Mouse (Mus musculus) neural tube, embryonic 13.5 days (tissue): ENCODE data around the gene Wwox. TPM values are rescaled to one million over a fixed set of nuclear protein-coding genes. Genes with fewer than 3 reads are reported as not detected.

Experiments used
- ATAC-seq: fragments of 200-750 bp; cut with Nextera tagmentation; 2 replicates; pipeline ENCODE4 v1.8.0; 2017; ENCODE audit warnings: low read depth, mild to moderate bottlenecking, moderate TSS enrichment, moderate library complexity
- H3K27ac ChIP-seq: fragments of 300-500 bp; sonication (generic); replicated peaks from 2 replicates; pipeline ENCODE4 v1.5.1; 2015; ENCODE audit warnings: moderate library complexity, mild to moderate bottlenecking, inconsistent platforms
- H3K27me3 ChIP-seq: fragments of 300-500 bp; sonication (generic); 2 replicates; pipeline ENCODE4 v1.6.1; 2015; ENCODE audit warnings: mild to moderate bottlenecking, inconsistent platforms
- H3K36me3 ChIP-seq: fragments of 300-500 bp; sonication (generic); 2 replicates; pipeline ENCODE4 v1.6.1; 2015; ENCODE audit warnings: mild to moderate bottlenecking, inconsistent platforms
- H3K4me1 ChIP-seq: fragments of 300-500 bp; sonication (generic); replicated peaks from 2 replicates; pipeline ENCODE4 v1.6.1; 2015; ENCODE audit warnings: inconsistent platforms
- H3K4me2 ChIP-seq: fragments of 300-500 bp; sonication (generic); 2 replicates; pipeline ENCODE4 v1.6.1; 2015; ENCODE audit warnings: inconsistent platforms, mild to moderate bottlenecking, moderate library complexity
- H3K4me3 ChIP-seq: fragments of 300-500 bp; sonication (generic); 2 replicates; pipeline ENCODE4 v1.5.1; 2015; ENCODE audit warnings: mild to moderate bottlenecking, inconsistent platforms
- H3K9ac ChIP-seq: fragments of 300-500 bp; sonication (generic); 2 replicates; pipeline ENCODE4 v1.6.1; 2015; ENCODE audit warnings: moderate library complexity, mild to moderate bottlenecking, inconsistent platforms
- H3K9me3 ChIP-seq: fragments of 300-500 bp; sonication (generic); 2 replicates; pipeline ENCODE4 v1.6.1; 2016; ENCODE audit warnings: inconsistent platforms
- WGBS: fragments of 180-500 bp; shearing (Covaris S2); methylation state at CpG from one replicate; pipeline ENCODE4 v1.1.7; 2015; 5-methylcytosine and 5-hydroxymethylcytosine counted together
- polyA plus RNA-seq: library from polyadenylated mRNA; unstranded; fragments of >200 nt; fragmentation: Nextera tagmentation; extraction: Ambion mirVana; gene quantifications from 2 replicates; pipeline ENCODE4 v1.2.1, GENCODE M21; 2015

The Wwox gene
- polyA plus RNA-seq, 1 experiment from 2014 or later, result 12.8 TPM

GRCm38 (mm10) chr8:114722611-114723010, 283.2 kb downstream of the Wwox start:
- no peak overlapping the region for H3K9ac ChIP-seq
- 59% methylated on average over 5 of the region's 5 CpGs for whole genome bisulfite sequencing
- H3K4me2 ChIP-seq, result no peak overlapping the region

GRCm38 (mm10) chr8:114731260-114732140, 292.0 kb downstream of the Wwox start:
- peak overlapping the region; percentile 35 for H3K4me2 ChIP-seq
- H3K4me3 ChIP-seq, result no peak overlapping the region
- H3K4me1 ChIP-seq, result peaks cover 24% of the 10 kb centered on the region
- peak overlapping the region; percentile 41 for H3K9ac ChIP-seq
- H3K27me3 ChIP-seq, result no peaks in the 10 kb centered on the region
- peak; percentile 40; the same call in 1 of the 2 replicates for ATAC-seq
- 13% methylated on average over 17 of the region's 17 CpGs for WGBS
- peak overlapping the region; percentile 64 for H3K27ac ChIP-seq
- no peaks in the 10 kb centered on the region for H3K36me3 ChIP-seq
- H3K9me3 ChIP-seq, result no peaks in the 10 kb centered on the region

More at GRCm38 (mm10) chr8:114722611-114723010, 283.2 kb downstream of the Wwox start:
- Histone ChIP-seq H3K9me3 (no peaks in the 10 kb centered on the region), H3K4me3 (no peak overlapping the region), H3K36me3 (no peaks in the 10 kb centered on the region), H3K27ac (no peak overlapping the region), H3K27me3 (no peaks in the 10 kb centered on the region; the same call in 1 of the 2 replicates), H3K4me1 (peaks cover 12% of the 10 kb centered on the region)
- ATAC-seq, result no peak

DNA sequence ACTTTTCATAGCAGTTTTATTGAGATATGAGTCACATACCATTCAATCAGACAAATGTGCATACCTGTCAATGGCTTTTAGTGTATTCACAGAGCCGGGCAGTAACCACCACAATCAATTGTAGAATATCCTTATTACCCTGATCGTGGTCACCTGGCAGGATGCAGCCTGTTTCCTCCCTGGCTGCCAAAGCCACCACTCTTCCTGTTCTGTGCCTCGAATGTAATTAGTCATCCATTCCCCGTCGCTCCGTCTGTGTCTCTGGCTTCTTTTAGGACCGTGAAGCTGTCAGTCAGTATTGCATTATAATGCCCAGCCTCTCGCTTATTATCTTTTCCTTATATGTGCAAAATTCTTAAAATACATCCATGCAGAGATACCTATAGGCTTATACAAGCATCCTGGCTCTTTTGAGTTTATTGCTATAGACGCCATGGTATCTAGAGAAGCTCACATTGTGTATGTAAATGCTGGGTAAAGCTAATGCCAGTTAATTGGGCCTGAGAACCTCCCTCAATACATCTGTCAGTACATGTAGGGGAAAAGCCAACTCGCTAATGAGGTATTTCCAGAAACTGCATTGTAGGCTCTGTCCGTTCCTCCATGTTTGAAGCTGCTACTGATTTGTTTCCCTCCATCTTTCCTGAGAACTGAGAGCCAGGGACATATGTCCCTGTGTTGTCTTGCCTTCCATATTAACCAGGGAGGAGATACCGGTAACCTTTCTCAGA, 303.9 kb downstream of the Wwox start:
- no peaks in the 10 kb centered on the region for H3K36me3 ChIP-seq
- H3K9ac ChIP-seq, result no peak overlapping the region
- H3K9me3 ChIP-seq, result peaks cover 6% of the 10 kb centered on the region
- H3K4me3 ChIP-seq, result no peak overlapping the region
- H3K4me1 ChIP-seq, result peaks cover 25% of the 10 kb centered on the region; the same call in 1 of the 2 replicates
- no peak overlapping the region for H3K27ac ChIP-seq
- ATAC-seq, result no peak
- WGBS, result 72% methylated on average over 12 of the region's 12 CpGs
- no peak overlapping the region for H3K4me2 ChIP-seq
- no peaks in the 10 kb centered on the region for H3K27me3 ChIP-seq

DNA sequence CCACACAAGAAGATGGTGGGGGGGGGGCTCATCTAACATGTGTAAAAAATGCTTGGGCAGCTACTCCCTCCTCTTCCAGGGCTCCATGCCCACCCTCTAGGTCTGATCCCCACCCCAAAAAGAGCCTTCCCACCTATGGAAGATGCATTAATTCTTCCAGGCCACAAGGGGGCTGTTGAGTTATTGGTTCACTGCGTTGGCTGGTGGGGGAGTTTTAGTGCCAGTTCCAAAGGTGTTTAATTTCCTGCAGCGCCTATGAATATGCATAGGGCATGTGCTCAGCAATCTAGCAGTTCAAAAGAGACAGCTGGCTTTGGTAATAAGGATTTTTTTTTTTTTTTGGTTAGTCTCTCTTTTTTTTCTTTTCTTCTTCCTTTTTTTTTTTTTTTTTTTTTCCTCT, 306.9 kb downstream of the Wwox start:
- Histone ChIP-seq H3K27me3 (no peaks in the 10 kb centered on the region), H3K4me2 (no peak overlapping the region), H3K27ac (peak overlapping the region; percentile 42; the same call in 1 of the 2 replicates), H3K4me3 (no peak overlapping the region), H3K9ac (no peak overlapping the region), H3K9me3 (no peaks in the 10 kb centered on the region), H3K36me3 (no peaks in the 10 kb centered on the region), H3K4me1 (peaks cover 28% of the 10 kb centered on the region; the same call in 1 of the 2 replicates)
- 32% methylated on average over 2 of the region's 2 CpGs for WGBS
- ATAC-seq, result peak; percentile 69; the same call in 1 of the 2 replicates

DNA sequence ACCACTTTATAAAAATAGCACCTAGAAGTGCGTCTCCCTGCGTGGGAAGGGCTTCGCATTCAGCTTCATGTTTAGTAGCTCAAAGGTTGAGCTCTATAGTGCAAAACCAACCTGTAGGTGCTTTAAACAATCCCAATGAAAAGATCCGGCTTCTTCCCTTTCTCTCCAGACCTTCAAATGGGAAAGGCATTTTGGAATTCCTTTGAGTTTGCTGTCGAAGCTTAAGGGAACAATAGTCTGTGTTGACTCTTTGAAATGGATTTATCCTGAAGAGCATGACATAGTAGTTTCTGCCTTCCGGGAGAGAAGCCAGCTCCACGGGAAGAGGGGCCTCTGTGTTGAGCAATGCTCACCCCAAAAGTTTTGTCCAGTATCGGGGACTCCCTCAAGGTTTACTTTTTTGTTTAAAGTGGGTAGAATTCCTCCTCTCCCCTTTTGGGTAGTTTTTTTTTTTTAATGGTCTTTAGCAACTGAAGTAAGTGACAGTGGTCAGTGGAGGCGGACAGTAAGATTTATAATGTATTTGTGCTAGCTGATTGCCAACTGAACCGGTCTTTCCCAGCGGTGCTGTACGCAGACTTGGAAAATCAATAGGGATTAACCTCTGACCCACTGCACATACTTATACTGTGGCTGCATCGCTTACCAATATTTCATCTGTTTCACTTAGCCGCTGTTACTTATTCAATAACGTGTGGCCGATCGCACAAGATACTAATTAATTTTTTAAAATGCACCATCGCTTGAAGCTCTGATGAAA, 312.1 kb downstream of the Wwox start:
- H3K4me2 ChIP-seq, result no peak overlapping the region
- ATAC-seq, result no peak
- no peak overlapping the region for H3K9ac ChIP-seq
- H3K4me3 ChIP-seq, result no peak overlapping the region
- no peak overlapping the region for H3K27ac ChIP-seq
- no peaks in the 10 kb centered on the region for H3K36me3 ChIP-seq
- no peaks in the 10 kb centered on the region; the same call in 1 of the 2 replicates for H3K27me3 ChIP-seq
- H3K4me1 ChIP-seq, result peaks cover 33% of the 10 kb centered on the region; the same call in 1 of the 2 replicates
- WGBS, result 35% methylated on average over 18 of the region's 18 CpGs
- no peaks in the 10 kb centered on the region for H3K9me3 ChIP-seq

DNA sequence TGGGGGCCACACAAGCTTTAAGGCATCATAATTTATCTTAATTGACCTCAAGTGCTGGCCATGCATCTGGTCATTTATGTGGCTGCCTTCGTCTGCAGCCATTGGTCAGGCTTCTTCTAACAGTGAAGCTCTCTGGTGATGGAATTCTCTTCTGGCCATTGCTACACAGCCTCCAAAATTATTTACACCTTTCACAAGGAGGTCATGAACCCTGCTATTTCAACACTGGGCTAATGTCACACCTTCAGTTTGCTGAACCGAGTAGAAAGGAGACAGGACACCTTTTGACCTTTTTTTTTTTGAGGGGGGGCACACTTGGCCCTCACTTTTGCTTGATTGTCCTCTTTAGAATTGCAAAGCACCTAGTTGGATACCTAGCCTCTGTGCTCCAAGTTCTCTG, 320.2 kb downstream of the Wwox start:
- Histone ChIP-seq H3K9me3 (no peaks in the 10 kb centered on the region), H3K4me1 (0 out of 2 replicates have a peak, but pooled peaks cover 7% of the 10 kb centered on the region), H3K4me2 (no peak overlapping the region), H3K27ac (no peak overlapping the region), H3K4me3 (no peak overlapping the region), H3K27me3 (no peaks in the 10 kb centered on the region), H3K9ac (no peak overlapping the region), H3K36me3 (no peaks in the 10 kb centered on the region)
- 67% methylated on average over 2 of the region's 2 CpGs for WGBS
- no peak for ATAC-seq

DNA sequence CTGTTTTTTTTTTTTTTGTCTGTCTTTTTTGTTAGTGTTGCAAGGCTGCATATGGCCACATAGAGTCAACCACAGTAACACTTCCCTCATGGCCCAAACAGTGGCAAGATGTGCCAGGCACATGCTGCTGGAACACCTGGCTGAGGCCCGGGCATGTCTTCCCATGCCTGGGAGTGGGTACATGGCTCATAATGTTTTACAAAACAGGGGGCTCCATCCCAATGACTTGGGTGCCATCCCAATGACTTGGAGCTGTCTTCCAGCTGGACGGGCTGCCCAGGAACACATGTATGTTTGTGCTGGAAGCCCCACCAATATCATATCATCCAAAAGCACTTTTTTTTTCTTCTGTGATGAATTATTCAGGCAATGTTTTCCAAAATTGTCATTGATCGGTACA, 329.1 kb downstream of the Wwox start:
- no peak overlapping the region for H3K27ac ChIP-seq
- H3K9me3 ChIP-seq, result no peaks in the 10 kb centered on the region
- no peaks in the 10 kb centered on the region for H3K27me3 ChIP-seq
- H3K4me3 ChIP-seq, result no peak overlapping the region
- 92% methylated on average over 3 of the region's 3 CpGs for WGBS
- H3K4me1 ChIP-seq, result peaks cover 28% of the 10 kb centered on the region
- no peaks in the 10 kb centered on the region for H3K36me3 ChIP-seq
- no peak for ATAC-seq
- H3K4me2 ChIP-seq, result no peak overlapping the region
- no peak overlapping the region for H3K9ac ChIP-seq

GRCm38 (mm10) chr8:114770856-114771776, 331.7 kb downstream of the Wwox start:
- peaks cover 54% of the 10 kb centered on the region for H3K4me1 ChIP-seq
- H3K4me3 ChIP-seq, result 0 out of 2 replicates have a peak overlapping the region, but pooled peaks have one; percentile 15
- peak overlapping the region; percentile 49 for H3K4me2 ChIP-seq
- no peaks in the 10 kb centered on the region for H3K9me3 ChIP-seq
- 25% methylated on average over 31 of the region's 31 CpGs for WGBS
- no peaks in the 10 kb centered on the region for H3K27me3 ChIP-seq
- ATAC-seq, result no peak
- no peak overlapping the region for H3K27ac ChIP-seq
- no peaks in the 10 kb centered on the region for H3K36me3 ChIP-seq
- 0 out of 2 replicates have a peak overlapping the region, but pooled peaks have one; percentile 13 for H3K9ac ChIP-seq

DNA sequence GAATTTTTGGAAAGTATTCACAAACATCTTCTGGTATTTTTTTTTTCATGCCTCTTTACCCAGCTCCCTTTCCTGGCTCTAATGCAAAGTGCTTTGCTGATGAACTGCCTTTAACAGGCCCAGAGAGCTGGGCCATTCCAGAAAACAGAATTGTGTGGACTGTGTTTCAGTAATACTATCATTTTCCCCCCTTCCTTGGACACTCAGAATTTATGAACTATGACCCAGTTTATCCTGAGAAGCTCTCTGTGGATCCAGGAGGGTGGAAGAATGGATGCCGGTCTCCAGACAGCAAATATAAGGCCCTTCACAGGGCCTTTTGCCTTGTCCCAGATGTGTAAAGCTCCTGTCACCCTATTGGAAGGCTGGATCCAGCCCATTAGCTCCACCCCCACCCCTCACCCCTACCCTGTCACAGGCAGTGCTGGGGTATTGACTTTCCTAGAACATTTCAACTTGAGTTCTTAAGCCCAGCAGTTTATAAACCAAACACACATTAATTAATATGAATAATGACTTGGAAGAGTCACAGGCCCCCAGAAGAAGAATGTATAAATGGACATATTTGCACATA, 332.9 kb downstream of the Wwox start:
- Histone ChIP-seq H3K9me3 (no peaks in the 10 kb centered on the region), H3K9ac (no peak overlapping the region), H3K4me3 (no peak overlapping the region), H3K36me3 (no peaks in the 10 kb centered on the region), H3K27ac (no peak overlapping the region), H3K4me2 (no peak overlapping the region), H3K4me1 (peaks cover 56% of the 10 kb centered on the region), H3K27me3 (no peaks in the 10 kb centered on the region)
- WGBS, result 19% methylated on average over 1 of the region's 1 CpGs
- no peak for ATAC-seq

GRCm38 (mm10) chr8:114773461-114774414, 334.3 kb downstream of the Wwox start:
- H3K4me2 ChIP-seq, result peak overlapping the region; percentile 7; the same call in 1 of the 2 replicates
- H3K27ac ChIP-seq, result 0 out of 2 replicates have a peak overlapping the region, but pooled peaks have one; percentile 42
- peaks cover 70% of the 10 kb centered on the region for H3K4me1 ChIP-seq
- peak overlapping the region; percentile 22; the same call in 1 of the 2 replicates for H3K9ac ChIP-seq
- no peaks in the 10 kb centered on the region for H3K36me3 ChIP-seq
- no peaks in the 10 kb centered on the region for H3K9me3 ChIP-seq
- WGBS, result 33% methylated on average over 23 of the region's 23 CpGs
- no peak overlapping the region for H3K4me3 ChIP-seq
- ATAC-seq, result peak; percentile 48
- no peaks in the 10 kb centered on the region for H3K27me3 ChIP-seq
